Mouse (Mus musculus): ENCODE results near the gene Gfra1.

Gene Gfra1

DNA sequence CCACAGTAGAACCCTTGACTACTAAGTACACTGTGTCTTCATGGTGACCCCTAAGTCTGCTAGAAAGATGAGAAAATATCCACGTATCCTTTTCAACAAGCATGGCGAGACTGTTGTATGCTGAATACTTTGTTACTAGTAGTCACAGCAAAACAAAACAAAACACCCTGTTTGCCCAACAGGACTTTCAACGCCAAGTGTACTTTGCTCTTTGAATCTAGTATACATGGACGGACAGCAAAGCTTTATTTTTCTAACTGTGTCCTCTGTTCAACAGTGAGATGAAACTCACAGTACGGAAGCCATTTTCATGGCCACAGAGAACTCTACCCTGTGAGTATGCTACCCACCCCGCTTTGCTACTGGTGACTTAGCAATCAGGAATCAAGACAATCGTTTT is 62.6 kb downstream of the Gfra1 start:
- no peak for DNase-seq (ENCODE audit: low spot score)

DNA sequence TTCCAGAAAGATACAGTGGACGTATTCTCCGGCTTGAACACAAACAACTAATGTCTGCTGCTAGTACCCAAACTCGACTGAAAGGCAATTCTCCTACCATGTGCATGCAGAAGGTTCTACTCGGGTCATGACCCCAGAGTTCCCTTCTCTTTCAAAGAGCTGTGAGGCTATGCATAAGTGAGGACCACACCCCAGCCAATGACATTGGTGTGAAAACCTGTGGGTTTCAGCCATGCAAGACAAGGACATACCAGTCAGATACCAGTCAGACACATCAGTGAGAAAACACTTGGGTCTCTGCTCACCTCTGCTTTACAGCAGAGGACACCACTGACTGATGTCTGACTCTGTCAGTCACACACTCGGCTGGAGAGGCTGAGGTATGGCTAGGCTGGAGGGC is 63.9 kb downstream of the Gfra1 start:
- DNase-seq (ENCODE audit: low spot score): no peak

DNA sequence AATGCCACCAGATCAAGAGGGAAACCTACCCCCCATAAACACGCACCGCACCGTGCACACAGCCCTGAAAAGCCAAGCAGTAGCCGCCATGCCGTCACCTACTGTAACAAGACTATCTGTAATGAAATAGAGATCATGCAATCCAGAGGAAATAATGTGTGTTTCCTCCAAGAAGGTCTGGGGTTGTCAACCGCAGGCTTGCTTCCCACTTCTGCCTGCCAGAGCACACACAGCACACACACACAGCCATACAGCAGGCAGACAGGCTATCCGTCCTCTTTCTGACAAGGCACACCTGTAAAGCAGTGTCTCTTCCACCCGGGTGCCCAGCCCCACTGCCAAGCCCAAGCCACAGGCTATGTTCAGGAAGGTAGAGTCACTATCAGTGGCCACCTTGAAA is 66.2 kb downstream of the Gfra1 start:
- DNase-seq (ENCODE audit: low spot score): no peak

DNA sequence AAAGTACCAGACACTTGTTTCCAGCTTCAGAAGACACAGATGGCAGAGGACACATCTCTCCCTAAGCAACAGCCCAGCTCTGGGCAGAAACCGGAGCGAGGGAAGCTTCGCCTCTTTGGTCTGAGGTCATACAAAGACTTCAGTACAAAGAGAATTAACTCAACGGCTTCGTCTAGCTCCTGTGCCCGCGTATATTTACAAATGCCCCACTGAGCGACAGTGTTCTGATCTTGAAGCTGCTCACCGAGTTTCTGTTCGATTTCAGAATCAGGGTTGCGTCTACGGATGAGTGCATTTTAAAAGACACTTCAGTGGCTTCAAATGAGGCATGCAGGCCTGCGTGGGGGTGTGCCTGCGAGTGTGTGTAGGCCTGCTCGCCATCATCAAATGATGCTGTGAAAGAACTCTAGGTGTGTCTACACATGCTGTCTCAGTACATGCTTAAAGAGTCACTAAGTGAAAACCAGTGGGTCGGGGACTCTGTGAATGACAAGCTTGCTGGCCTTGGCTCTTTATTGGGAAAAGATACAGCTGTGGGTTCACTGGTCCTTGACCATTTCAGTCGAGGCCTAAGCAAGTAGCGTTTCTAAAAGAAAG is 66.8 kb downstream of the Gfra1 start:
- no peak for DNase-seq (ENCODE audit: low spot score)

DNA sequence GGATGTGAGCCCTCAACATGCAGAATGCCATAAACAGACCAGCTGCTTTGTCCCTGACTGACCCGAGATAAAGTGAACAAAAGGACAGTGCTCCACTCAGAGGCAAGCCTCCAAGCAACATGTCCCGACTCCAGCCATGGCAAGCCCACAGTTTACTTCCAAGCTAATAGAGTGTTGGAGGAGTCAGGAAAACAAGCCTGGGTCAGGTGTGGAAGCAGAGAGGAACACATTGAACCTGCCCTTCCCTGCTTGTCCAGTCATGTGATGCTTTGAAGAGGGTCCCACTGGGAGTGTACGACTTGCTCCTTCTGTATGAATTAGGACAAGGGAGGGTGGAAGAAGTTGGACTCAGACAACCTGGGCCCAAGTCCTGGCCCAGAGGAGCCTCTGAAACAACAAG is 72.4 kb downstream of the Gfra1 start:
- DNase-seq (ENCODE audit: low spot score): no peak

DNA sequence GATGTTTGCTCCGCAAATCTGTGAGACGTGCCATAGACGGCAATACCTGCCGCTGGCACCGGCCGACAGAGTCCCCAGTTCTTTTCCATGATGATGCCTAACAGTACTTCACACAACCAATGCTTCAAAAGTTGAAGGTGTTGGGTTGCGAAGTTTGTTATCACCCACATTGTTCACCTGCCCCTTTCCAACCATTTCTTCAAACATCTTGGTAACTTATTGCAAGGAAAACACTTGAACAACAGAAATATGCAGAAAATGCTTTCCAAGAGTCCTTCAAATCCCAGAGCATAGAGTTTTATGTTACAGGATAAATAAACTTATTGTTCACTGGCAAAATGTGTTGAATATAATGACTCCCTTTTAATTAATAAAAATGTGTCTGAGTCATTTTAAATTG is 73.2 kb downstream of the Gfra1 start:
- DNase-seq (ENCODE audit: low spot score): no peak

DNA sequence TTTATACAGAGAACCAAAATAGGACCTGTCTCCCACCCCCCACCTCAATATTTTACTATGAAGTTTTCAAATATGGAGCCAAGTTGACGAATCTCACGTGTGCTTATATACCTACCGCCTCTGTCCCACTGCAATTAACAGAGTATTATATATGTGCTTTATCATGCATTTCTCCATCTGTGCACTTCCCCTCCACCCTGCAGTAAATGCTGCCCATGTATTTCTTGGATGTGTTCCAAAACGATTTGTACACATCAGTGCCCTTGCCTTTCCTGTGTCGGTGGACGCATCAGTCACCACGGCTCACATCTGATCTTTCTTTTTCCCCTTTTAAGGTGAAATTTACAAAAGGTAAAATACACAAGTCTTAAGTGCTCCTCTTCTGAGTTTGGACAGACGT is 77.7 kb downstream of the Gfra1 start:
- DNase-seq (ENCODE audit: low spot score): no peak

DNA sequence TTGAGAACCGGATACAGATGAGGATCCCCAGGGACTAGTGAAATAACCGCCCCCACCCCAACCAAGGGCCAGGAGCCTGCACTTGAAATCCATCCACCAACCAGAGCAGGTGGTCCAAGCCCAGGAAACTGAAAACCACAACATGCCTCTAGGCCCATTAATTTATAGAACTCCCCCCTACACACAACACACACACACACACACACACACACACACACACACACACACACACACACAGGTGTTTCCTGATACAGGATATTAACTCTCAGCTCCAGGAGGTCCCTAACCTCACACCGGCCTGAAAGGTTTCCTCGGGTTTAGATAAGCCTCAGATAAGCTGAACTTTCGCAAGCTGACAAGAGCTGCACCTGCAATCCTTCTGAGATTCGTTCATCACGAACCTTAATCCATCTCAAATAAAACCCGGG is 79.0 kb downstream of the Gfra1 start:
- no peak for DNase-seq (ENCODE audit: low spot score)

DNA sequence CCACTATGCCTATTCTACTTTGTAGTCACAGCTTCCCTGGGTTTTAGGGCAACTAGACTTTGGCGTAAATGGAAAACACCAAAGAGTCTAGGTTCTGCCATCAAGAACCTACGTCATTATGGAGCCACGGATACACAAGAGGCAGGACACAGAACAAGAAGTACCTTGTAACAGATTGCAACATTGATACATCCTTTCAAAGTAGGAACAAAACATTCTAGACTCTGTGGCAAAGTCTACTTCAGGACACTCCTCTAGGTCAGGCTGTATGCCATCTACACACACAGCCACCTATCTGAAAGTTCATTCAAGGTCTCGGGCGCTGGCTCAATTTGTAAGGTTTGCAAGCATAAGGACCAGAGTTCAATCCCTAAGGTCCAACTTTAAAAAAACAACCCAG is 81.1 kb downstream of the Gfra1 start:
- DNase-seq (ENCODE audit: low spot score): no peak

DNA sequence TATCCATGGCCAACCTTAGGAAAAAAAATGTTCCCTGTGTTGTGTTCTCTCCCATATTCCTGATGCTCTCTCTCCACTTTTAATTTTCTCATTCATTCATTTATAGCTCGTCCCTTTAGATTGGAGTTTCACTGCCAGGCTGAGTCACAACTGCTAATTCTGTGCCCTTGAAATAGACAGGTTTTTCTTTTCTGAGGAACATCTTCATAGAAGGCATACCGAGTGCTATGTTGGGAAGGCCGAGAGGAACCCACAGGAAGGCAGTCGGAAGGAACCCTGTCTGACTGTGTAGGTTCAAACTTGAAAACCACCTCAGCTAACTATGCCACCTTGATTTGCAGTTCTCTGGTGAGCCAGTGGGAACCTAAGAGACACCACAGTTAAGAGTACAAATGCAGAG is 81.6 kb downstream of the Gfra1 start:
- DNase-seq (ENCODE audit: low spot score): no peak

DNA sequence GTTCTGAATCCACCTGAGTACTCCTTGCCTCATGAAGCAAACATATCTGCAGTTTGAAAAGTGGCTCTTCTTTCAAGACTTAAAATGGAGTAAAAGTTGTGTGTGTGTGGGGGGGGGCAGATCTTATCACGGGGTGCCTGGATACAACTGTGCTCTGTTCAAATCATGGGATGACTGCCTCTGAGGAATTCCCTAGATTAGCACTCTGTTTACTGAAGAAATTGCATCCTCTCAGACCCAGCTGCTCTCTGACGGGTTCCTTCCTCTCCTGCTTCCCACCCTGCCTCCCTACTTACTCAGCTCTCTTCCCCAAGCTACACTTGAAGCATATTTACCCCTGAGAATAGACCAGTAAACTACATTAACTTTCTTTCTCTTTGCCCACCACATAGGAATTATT is 87.2 kb downstream of the Gfra1 start:
- no peak for DNase-seq (ENCODE audit: low spot score)

DNA sequence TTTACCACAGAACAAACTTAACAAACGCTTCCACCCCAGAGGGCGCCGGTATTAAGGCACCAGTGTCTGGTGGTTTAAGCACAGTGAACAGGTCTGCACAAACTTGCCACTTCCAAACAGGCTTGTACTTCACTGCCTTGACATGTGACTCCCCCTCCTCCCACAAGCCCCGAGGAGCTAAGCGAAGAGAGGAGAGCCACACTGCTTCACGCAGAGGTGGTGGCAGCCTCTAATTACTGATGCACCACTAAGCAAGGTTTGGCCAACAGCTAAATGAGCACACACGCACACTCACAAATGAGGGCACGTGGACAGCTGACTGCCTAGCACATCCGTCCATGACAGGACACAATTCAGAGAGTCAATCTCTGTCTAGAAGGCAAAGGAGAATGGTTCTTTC is 91.0 kb downstream of the Gfra1 start:
- DNase-seq (ENCODE audit: low spot score): no peak

DNA sequence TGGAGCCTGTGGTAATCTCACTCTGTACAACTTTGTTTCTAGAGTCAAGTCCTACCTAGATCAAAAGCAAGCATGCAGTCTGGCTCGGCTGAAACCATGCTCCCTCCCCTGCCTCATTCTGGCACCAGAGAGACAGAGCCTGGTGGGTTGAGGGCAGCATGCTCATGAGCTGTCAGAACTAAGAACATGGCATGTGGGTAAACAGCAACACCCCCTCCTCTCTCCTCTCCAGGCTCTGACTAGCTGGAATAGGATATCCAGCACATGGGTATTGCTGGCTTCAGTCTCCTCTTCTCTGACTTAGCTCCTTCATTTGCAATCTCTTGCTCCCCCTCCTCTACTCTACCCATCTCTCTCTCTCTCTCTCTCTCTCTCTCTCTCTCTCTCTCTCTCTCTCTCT is 94.7 kb downstream of the Gfra1 start:
- no peak for DNase-seq (ENCODE audit: low spot score)

DNA sequence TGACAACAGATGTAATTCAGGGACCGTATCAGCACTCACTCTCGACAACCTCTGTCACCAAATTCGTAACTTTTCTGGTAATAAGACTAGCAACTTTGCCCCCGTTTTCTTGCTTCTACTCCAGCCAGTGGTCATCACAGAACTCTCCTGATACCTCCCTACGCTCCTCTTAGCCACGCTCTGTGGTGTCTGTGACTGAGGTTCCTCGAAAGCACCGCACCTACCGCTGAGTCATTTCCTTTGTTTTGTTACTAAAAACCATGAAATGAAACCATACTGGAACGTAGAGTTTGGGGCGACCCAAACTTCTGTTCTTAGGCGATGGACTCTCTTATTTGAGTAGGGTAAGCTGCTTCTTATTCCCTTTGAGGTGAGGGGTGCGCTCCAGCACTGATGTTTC is 97.6 kb downstream of the Gfra1 start:
- no peak for DNase-seq (ENCODE audit: low spot score)

DNA sequence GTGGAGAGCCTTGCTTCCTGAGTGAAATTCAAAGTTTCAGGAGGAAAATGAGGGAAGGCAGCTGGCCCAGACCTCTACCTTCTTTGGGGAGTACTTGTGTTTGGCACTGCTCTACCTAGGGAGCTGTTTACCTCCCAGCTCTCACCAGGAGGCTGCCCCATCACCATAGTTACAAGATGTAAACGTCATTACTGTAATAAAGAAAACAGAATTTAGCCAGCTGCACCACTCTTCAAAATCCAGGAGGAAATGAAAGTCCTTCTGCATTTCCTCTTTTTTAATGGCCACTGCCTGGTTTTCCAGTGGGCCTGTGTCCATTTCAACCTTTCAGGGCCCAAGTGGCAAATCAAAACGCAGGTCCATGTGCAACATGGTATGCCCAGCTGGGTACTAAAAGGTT is 101.8 kb downstream of the Gfra1 start:
- no peak for DNase-seq (ENCODE audit: low spot score)

DNA sequence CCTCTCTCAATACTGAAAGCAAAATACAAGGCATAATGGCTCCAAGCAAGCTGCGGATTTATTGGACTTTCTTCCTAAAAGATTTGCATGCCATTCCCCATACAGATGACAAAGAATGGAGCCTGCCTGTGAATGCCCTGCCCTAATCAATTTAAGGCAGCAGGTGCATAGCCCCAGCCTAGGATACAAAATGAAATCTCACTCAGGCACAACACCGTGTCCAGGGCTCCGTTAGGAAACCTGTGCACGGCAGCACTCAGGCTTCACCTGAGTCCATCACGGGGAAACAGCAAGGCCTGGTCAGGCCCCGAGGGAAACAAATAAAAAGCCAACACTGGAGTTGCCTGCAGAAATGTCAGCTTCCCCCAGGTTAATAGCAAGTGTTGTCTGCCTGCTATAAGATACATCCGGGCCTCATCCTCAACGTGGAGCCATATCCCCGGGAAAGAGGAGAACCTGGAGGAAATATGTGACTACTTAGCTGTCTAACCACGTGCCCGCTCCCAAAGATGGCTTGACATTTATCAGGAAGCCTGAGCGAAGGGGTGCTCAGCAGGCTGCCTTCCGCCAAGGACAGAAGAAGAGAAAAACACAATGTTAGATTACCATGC is 102.3 kb downstream of the Gfra1 start:
- no peak for DNase-seq (ENCODE audit: low spot score)

DNA sequence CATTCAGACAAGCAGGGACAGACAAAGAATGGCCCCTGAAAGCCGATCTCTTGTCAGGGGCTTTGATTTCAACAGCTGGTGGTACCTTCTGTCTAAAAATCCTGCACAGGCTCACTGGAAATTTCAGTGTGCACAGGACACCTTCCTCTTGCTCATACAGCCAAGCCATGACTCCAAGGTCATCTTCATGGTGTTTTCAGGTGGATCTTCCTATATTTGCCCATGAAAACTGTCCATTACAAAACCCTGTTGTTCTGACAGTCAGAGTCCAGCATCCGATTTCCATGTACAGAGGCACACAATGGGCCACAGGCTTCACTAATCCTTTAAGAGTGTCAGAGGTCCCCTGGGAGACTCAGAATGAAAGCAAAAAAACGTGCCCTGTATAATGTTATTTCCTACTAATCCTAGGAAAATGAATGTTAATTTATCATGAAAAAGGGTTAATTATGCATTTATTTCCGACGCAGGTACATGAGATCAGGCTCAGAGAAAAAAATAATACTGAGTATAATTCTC is 105.8 kb downstream of the Gfra1 start:
- DNase-seq (ENCODE audit: low spot score): no peak

DNA sequence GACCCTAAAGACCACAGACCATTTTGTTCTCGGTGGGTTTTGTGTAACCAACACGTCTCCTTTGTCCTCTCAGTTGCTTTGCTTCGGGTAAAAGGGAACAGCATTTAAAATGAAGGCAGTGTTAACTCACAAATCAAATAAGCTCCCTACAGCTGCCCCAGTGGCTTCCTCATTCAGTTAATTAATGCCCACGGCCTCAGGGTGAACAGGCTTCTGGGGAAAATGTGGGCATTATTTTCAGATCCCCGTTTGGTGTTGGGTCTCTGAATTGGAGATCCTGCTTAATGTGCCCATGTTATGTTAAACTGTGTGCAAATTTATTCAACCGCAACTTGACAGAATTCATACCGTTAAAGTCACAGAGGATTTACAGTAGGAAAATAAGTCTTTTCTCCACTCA is 110.6 kb downstream of the Gfra1 start:
- no peak for DNase-seq (ENCODE audit: low spot score)

DNA sequence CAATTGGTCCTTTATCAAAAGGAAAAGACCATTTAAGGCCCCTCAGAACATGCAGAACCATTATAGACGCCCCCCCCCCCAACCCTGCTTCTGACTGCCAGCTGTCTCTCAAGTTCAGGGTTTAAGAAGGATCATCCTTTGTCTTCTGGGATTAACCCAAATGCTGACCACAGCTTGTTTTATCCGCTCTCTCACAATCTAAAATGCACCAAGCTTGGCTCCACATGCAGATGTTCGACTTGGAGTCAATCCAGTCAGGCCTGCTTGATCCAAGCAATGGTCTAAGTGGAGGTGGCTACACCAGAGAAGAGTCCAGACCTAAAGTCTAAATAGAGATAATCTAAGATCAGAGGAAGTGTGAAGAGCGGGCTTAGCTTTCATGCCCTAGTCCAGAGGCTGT is 114.4 kb downstream of the Gfra1 start:
- DNase-seq (ENCODE audit: low spot score): no peak

DNA sequence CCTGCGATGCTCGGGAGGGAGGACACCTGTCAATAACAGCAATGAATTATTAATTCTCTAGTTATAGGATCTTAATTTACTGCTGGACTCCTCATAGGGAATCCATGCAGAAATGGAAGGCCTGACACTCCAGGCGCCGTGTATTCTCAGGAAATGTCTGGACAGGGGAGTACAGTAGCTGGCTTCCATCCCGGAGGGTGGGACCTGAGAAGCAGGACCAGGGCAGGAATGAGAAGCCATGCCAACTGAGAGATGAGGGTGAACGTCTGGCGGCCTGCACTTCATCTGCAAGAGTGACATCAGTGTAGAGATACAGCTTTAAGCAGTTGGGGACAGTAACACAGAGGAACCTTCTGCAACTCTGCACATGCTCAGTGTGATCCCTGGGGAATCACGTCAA is 115.5 kb downstream of the Gfra1 start:
- DNase-seq (ENCODE audit: low spot score): no peak

DNA sequence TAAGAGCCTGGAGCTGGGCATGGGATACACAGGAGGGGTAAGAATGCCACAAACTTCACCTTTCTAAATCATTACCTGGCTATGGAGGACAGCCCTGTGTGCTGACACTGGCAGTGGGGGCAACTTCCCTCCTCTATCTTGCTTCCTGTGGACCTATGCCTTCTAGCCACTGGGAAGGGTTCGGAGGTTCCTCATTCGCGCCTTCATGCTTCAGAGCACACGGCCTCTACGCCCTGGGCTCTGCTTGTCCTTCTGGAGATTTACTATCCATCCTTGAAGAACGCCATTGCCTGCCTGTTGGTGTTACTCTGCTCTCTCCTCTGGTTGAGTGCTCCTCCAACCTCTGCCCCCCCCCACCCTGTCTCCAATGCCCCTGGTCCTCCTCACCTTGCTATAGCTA is 118.9 kb downstream of the Gfra1 start:
- DNase-seq (ENCODE audit: low spot score): no peak

DNA sequence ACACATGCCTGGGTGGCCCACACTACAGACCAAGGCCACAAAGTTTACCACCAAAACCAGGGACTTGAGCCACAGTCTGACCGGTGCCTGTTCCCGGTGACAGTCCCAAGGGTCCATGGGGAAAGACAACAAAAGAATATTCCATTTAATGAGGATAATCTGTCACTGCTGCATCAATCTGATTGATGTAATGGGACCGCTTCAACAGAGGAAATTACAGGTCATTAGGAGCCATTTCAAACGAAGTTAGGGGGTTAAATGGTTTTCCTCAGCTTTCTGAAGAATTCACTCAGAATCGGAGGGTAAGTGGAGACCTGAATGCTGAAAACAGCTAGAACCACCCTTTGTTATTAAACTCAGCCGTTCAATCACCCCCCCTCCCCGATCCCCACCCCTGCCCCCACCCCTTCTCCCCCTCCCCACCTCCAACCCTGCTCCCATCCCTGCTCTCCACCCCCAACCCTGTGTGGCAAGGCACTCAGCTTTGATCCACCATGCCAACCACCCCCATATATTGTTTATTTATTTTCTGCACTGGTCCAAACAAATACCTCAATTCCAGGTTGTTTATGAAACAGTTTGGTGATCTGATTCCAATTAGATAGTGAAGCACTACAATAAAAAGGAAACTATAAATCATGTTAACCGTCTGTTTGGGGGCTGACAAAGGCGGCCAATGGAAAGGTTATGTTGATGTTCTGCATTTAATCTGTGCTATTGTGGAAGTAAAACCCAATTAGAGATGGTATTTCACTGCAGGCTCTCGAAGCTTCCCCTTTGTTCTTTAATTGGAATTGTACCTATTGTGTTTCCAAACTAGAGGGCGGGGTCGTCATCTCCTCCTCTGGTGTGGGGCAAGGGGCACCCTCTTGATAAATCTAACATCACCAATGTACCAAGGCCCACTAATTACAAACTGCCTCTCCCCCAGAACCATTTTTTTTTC is 119.9 kb downstream of the Gfra1 start:
- DNase-seq (ENCODE audit: low spot score): no peak

DNA sequence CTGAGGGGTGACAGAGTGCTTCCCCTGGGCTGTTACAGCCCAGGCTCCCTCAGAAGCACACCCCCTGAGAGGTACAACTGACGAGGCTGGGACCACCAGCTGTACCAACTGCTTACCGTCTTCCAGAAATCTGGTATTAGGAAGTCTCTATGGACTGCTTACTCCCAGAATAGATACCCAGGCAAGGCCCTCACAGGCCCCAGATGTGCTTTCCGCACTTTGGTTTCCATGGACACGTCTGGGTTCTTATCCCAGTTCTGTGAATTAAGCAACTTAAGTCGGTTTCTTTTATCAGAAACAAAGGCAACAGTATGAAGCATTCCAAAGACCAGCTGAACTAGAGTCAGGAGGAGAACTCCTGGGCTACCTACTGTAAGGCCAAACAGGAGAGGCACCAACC is 126.4 kb downstream of the Gfra1 start:
- DNase-seq (ENCODE audit: low spot score): no peak

Measured in c-Kit-positive CD71-positive TER-119-positive erythroid progenitor cells, embryonic 14.5 days (primary cell).